Mouse (Mus musculus) midbrain, embryonic 16.5 days (tissue): ENCODE data around the gene Lrrc63. TPM values are rescaled to one million over a fixed set of nuclear protein-coding genes. Genes with fewer than 3 reads are reported as not detected.

Experiments
- ATAC-seq: fragments of 200-750 bp; cut with Nextera tagmentation; 2 replicates; pipeline ENCODE4 v1.8.0; 2017; ENCODE audit warnings: moderate TSS enrichment
- H3K27ac ChIP-seq: fragments of 300-500 bp; sonication (generic); 2 replicates; pipeline ENCODE4 v1.5.1; 2014; ENCODE audit warnings: mild to moderate bottlenecking, low read length, mixed read lengths
- H3K27me3 ChIP-seq: fragments of 300-500 bp; sonication (generic); 2 replicates; pipeline ENCODE4 v1.6.1; 2014; ENCODE audit warnings: low read depth, low read length, mixed read lengths; ENCODE audit not compliant: control insufficient read depth, insufficient read depth
- H3K36me3 ChIP-seq: fragments of 300-500 bp; sonication (generic); 2 replicates; pipeline ENCODE4 v1.6.1; 2014; ENCODE audit warnings: mild to moderate bottlenecking, low read length, moderate library complexity, mixed read lengths; ENCODE audit not compliant: control insufficient read depth, insufficient read depth
- H3K4me1 ChIP-seq: fragments of 300-500 bp; sonication (generic); 2 replicates; pipeline ENCODE4 v1.6.1; 2014; ENCODE audit warnings: mild to moderate bottlenecking, low read length, mixed read lengths; ENCODE audit not compliant: control insufficient read depth, insufficient read depth
- H3K4me2 ChIP-seq: fragments of 300-500 bp; sonication (generic); 2 replicates; pipeline ENCODE4 v1.6.1; 2014; ENCODE audit warnings: mild to moderate bottlenecking, low read length, mixed read lengths
- H3K4me3 ChIP-seq: fragments of 300-500 bp; sonication (generic); 2 replicates; pipeline ENCODE4 v1.5.1; 2014; ENCODE audit warnings: low read depth, mild to moderate bottlenecking, low read length, moderate library complexity, mixed read lengths
- H3K9ac ChIP-seq: fragments of 300-500 bp; sonication (generic); 2 replicates; pipeline ENCODE4 v1.6.1; 2014; ENCODE audit warnings: low read depth, low read length, mixed read lengths
- H3K9me3 ChIP-seq: fragments of 300-500 bp; sonication (generic); replicated peaks from 2 replicates; pipeline ENCODE4 v1.6.1; 2014; ENCODE audit warnings: mild to moderate bottlenecking, low read length, mixed read lengths; ENCODE audit not compliant: control insufficient read depth, poor library complexity, severe bottlenecking
- WGBS: fragments of 180-500 bp; shearing (Covaris S2); extraction: QIAGEN DNeasy Blood & Tissue Kit; methylation state at CpG from one replicate; pipeline ENCODE4 v1.1.7; 2014; 5-methylcytosine and 5-hydroxymethylcytosine counted together
- polyA plus RNA-seq: library from polyadenylated mRNA; unstranded; fragments of >200 nt; fragmentation: Nextera tagmentation; extraction: Ambion mirVana; gene quantifications from 2 replicates; pipeline ENCODE4 v1.2.1, GENCODE M21; 2015

The Lrrc63 gene
- polyA plus RNA-seq, 1 experiment from 2014 or later: not detected

- H3K4me1 ChIP-seq: no peaks in the 10 kb centered on the region
- H3K27me3 ChIP-seq: no peaks in the 10 kb centered on the region
- H3K27ac ChIP-seq: no peak overlapping the region
- H3K9me3 ChIP-seq: no peaks in the 10 kb centered on the region
- 63% methylated on average over 6 of the region's 6 CpGs for WGBS
- ATAC-seq: no peak
- H3K4me2 ChIP-seq: no peak overlapping the region
- no peak overlapping the region for H3K9ac ChIP-seq
- H3K36me3 ChIP-seq: no peaks in the 10 kb centered on the region
- no peak overlapping the region for H3K4me3 ChIP-seq
Measured at GRCm38 (mm10) chr14:75077946-75078345, 52.7 kb downstream of the Lrrc63 start.

GRCm38 (mm10) chr14:75075299-75076180, 55.1 kb downstream of the Lrrc63 start:
- H3K27me3 ChIP-seq: no peaks in the 10 kb centered on the region
- H3K27ac ChIP-seq: no peak overlapping the region
- H3K9me3 ChIP-seq: no peaks in the 10 kb centered on the region
- H3K4me1 ChIP-seq: no peaks in the 10 kb centered on the region
- H3K36me3 ChIP-seq: no peaks in the 10 kb centered on the region
- no peak overlapping the region for H3K4me3 ChIP-seq
- no peak overlapping the region for H3K9ac ChIP-seq
- no peak for ATAC-seq
- H3K4me2 ChIP-seq: no peak overlapping the region
- whole genome bisulfite sequencing: 65% methylated on average over 10 of the region's 10 CpGs

- H3K9me3 ChIP-seq: no peaks in the 10 kb centered on the region
- no peak overlapping the region for H3K9ac ChIP-seq
- no peaks in the 10 kb centered on the region for H3K36me3 ChIP-seq
- no peak overlapping the region for H3K4me3 ChIP-seq
- H3K4me1 ChIP-seq: no peaks in the 10 kb centered on the region
- WGBS: 94% methylated on average over 15 of the region's 15 CpGs
- no peaks in the 10 kb centered on the region for H3K27me3 ChIP-seq
- no peak overlapping the region for H3K27ac ChIP-seq
- H3K4me2 ChIP-seq: no peak overlapping the region
- ATAC-seq: no peak
Measured at GRCm38 (mm10) chr14:75071091-75071490, 59.6 kb downstream of the Lrrc63 start.

DNA sequence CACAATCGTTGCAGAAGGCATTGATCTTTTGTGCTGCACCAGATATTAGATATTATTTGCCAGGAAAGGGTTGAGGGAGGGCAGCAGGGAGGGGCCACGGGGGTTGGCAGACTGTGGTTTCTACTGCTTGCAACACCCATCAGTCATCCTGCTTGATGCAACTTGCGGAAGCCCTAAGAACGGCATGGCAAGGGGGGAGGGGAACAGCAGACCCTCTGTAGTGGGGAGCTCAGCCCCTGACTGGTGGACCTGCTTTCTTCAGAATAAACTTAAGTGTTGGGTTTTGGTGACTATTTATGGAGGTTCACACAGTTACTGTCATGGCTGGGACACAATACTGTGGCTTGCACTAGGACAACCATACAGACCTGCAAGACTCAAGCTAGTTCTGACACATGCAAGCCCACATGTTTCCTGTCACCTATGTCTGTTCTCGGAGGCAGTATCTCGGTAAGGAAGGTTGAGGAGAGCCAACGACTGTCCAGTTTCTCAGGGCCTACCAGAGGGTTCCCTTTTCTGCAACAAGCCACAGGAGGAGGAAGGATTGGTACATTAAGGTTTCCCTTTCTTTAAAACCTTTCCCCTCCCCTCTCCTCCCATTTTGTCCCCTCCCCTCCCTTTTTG, 61.2 kb downstream of the Lrrc63 start:
- Histone ChIP-seq H3K36me3 (no peaks in the 10 kb centered on the region), H3K9me3 (no peaks in the 10 kb centered on the region), H3K27ac (no peak overlapping the region), H3K27me3 (no peaks in the 10 kb centered on the region), H3K4me3 (no peak overlapping the region), H3K9ac (no peak overlapping the region), H3K4me2 (no peak overlapping the region), H3K4me1 (no peaks in the 10 kb centered on the region)
- WGBS: 87% methylated on average over 7 of the region's 7 CpGs
- ATAC-seq: no peak

- Histone ChIP-seq H3K27ac (no peak overlapping the region), H3K9ac (no peak overlapping the region), H3K27me3 (no peaks in the 10 kb centered on the region), H3K36me3 (no peaks in the 10 kb centered on the region), H3K4me1 (no peaks in the 10 kb centered on the region), H3K9me3 (no peaks in the 10 kb centered on the region), H3K4me2 (no peak overlapping the region), H3K4me3 (no peak overlapping the region)
- WGBS: 92% methylated on average over 16 of the region's 19 CpGs
- no peak for ATAC-seq
Measured at GRCm38 (mm10) chr14:75068430-75069112, 62.1 kb downstream of the Lrrc63 start.

DNA sequence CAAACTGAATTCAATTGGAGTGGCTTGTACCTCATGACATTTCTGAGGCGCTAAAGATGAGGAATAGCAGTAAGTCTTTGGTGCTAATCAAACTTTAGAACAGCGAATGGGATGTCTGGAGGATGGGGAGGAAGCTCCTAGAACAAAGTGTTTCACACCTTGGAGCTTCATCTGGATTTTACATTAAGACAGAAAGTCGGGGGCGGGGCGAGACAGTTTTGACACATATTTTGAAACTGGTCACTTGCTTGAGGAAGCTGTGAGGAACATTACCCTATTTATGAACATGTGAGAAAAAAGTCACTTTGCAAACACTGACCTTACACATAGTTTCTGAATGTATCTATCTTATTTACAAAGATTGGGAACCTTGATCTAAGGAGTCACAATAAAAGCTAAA, 65.5 kb downstream of the Lrrc63 start:
- WGBS: 98% methylated on average over 5 of the region's 5 CpGs
- H3K36me3 ChIP-seq: no peaks in the 10 kb centered on the region
- H3K9me3 ChIP-seq: no peaks in the 10 kb centered on the region
- no peak for ATAC-seq
- H3K4me2 ChIP-seq: no peak overlapping the region
- H3K4me1 ChIP-seq: no peaks in the 10 kb centered on the region
- no peaks in the 10 kb centered on the region for H3K27me3 ChIP-seq
- H3K4me3 ChIP-seq: no peak overlapping the region
- H3K27ac ChIP-seq: no peak overlapping the region
- no peak overlapping the region for H3K9ac ChIP-seq

- no peak overlapping the region for H3K9ac ChIP-seq
- H3K9me3 ChIP-seq: no peaks in the 10 kb centered on the region
- H3K4me2 ChIP-seq: no peak overlapping the region
- no peak overlapping the region for H3K4me3 ChIP-seq
- 84% methylated on average over 7 of the region's 7 CpGs for WGBS
- H3K36me3 ChIP-seq: no peaks in the 10 kb centered on the region
- H3K27ac ChIP-seq: no peak overlapping the region
- ATAC-seq: no peak
- H3K27me3 ChIP-seq: no peaks in the 10 kb centered on the region
- H3K4me1 ChIP-seq: no peaks in the 10 kb centered on the region
Measured at GRCm38 (mm10) chr14:75064520-75064919, 66.2 kb downstream of the Lrrc63 start.

- no peaks in the 10 kb centered on the region for H3K4me1 ChIP-seq
- H3K27me3 ChIP-seq: no peaks in the 10 kb centered on the region
- WGBS: 95% methylated on average over 8 of the region's 8 CpGs
- no peaks in the 10 kb centered on the region for H3K9me3 ChIP-seq
- H3K4me3 ChIP-seq: no peak overlapping the region
- no peak overlapping the region for H3K27ac ChIP-seq
- no peaks in the 10 kb centered on the region for H3K36me3 ChIP-seq
- no peak overlapping the region for H3K4me2 ChIP-seq
- ATAC-seq: no peak
- no peak overlapping the region for H3K9ac ChIP-seq
Measured at GRCm38 (mm10) chr14:75063936-75064335, 66.7 kb downstream of the Lrrc63 start.

DNA sequence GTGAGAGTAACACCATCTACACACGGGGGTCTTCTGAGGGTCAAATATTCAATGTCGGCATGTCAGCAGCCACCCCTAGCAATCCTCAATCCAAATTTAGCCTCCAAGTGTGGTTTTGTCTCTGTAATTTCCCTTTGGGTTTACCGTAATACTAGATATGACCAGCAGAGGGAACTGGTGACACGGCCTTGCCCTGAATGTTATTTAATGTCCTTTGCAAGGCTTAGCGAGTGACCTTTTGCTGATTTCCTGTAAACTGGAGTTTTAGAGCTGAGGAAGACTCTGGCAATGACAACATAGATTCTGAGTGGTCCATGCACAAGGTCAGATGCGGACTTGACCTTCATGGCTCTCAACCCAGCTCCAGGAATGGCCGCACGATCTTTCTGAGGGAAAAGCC, 70.1 kb downstream of the Lrrc63 start:
- Histone ChIP-seq H3K4me2 (no peak overlapping the region), H3K9ac (no peak overlapping the region), H3K4me3 (no peak overlapping the region), H3K27me3 (no peaks in the 10 kb centered on the region), H3K27ac (no peak overlapping the region), H3K36me3 (no peaks in the 10 kb centered on the region), H3K4me1 (no peaks in the 10 kb centered on the region), H3K9me3 (no peaks in the 10 kb centered on the region)
- ATAC-seq: no peak
- WGBS: 43% methylated on average over 8 of the region's 8 CpGs
